Mouse (Mus musculus): ENCODE measurements at regions not wholly inside any gene's neighbourhood (a gene's known extent, or its start where the extent isn't known, plus 50 kb on each side); places are given as distances from the start of the nearest gene placed in this dataset.

DNA sequence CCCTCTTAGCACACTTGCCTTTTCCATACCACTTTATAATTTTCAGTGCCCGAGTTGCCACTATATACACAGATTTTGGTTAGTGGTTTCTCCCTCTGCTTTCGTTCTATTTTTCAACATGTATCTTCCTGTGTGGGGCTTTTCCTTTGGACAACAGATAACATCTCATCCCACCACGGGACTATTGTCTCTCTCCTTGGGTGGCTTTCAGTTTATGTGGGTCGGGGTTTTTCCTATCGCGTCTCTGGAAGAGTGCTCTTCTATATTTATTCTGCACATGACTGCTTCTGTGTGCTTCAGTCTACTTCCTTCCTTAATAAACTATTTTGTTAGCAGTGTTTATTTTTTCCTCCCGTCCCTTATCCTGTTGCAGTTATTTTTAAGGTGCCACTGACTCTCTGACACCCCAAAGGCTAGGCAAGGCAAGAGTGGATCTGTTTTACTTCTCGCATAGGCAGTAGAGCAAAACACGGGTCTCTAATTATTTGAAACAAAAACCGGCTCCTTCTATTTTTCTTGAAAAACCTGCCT is 105.4 kb downstream of the Tmco5 start:
- no peaks in the 10 kb centered on the region for H3K36me3 ChIP-seq (replicated peaks; ENCODE audit: insufficient read depth, low read length)
- TF ChIP-seq CTCF (IDR thresholded peaks at IDR 0.05; ENCODE audit: low read depth), result no peak
- no peak for TF ChIP-seq EP300 (IDR thresholded peaks at IDR 0.05; ENCODE audit: low read depth)
- no peaks in the 10 kb centered on the region for H3K9me3 ChIP-seq (ENCODE audit: low read length)
- WGBS (ENCODE audit: insufficient replicate concordance), result 38% methylated on average over 10 of the region's 10 CpGs
- peak overlapping the region; percentile 26; the same call in 1 of the 2 replicates for H3K4me2 ChIP-seq (ENCODE audit: low read depth, low read length)
- ATAC-seq (no peak), DNase-seq (no peak)
- no peak overlapping the region for H3K9ac ChIP-seq (replicated peaks)
- H3K27me3 ChIP-seq (ENCODE audit: insufficient read depth, low read length), result no peaks in the 10 kb centered on the region
- H3K27ac ChIP-seq (ENCODE audit: low read depth), result no peak overlapping the region
- peaks cover 4% of the 10 kb centered on the region; the same call in 1 of the 2 replicates for H3K4me1 ChIP-seq (ENCODE audit: insufficient read depth)
- H3K4me3 ChIP-seq (ENCODE audit: low read depth, low read length), result no peak overlapping the region

DNA sequence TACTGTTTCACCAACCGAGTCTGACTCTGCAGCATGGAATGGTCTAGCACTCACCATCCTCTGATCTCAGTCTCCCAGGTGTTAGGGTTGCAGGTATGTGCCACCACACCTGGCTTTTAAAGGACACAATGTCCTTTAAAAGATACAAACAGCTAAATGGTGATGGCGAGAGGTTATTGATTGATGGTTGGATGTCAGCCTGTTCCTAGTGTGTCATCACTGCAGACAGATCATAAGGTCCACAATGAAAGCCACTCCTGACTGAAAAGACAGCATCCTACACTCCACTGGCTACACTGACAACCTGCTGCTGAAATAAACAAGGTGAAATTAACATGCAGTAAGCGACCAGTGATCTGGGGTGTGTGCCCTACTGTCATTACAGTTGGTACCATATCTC is 106.1 kb downstream of the Tmco5 start:
- whole genome bisulfite sequencing (ENCODE audit: insufficient replicate concordance), result 59% methylated on average over 3 of the region's 3 CpGs
- Histone ChIP-seq H3K9me3 (ENCODE audit: low read length) (no peaks in the 10 kb centered on the region), H3K27ac (ENCODE audit: low read depth) (no peak overlapping the region), H3K4me1 (ENCODE audit: insufficient read depth) (peaks cover 6% of the 10 kb centered on the region; the same call in 1 of the 2 replicates), H3K4me3 (ENCODE audit: low read depth, low read length) (no peak overlapping the region), H3K27me3 (ENCODE audit: insufficient read depth, low read length) (no peaks in the 10 kb centered on the region), H3K9ac (replicated peaks) (no peak overlapping the region), H3K4me2 (ENCODE audit: low read depth, low read length) (no peak overlapping the region), H3K36me3 (replicated peaks; ENCODE audit: insufficient read depth, low read length) (no peaks in the 10 kb centered on the region)
- ATAC-seq, result peak; percentile 68
- TF ChIP-seq CTCF (IDR thresholded peaks at IDR 0.05; ENCODE audit: low read depth) (no peak), EP300 (IDR thresholded peaks at IDR 0.05; ENCODE audit: low read depth) (0 out of 2 replicates have a peak, but pooled peaks have one; percentile 26)
- DNase-seq, result no peak

DNA sequence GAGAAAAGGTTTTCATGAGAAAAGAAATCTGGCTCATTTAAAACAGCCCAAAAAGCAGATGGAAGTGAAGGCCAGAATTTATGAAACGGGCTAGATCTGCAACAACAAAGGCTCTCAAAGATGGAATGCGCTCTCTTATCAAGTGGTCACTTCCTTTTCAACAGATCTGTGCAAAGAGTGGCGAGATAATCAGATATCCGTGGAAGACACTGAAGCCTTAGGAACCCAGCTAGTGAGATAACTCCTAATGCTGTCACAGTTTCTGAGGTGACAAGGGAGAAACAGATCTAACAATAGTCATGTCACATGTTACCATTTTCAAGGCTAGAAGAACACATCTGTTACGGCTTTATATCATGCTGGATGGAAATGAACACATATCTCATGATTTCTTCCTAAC is 107.1 kb downstream of the Tmco5 start:
- H3K9ac ChIP-seq (replicated peaks), result no peak overlapping the region
- no peaks in the 10 kb centered on the region for H3K36me3 ChIP-seq (replicated peaks; ENCODE audit: insufficient read depth, low read length)
- H3K4me2 ChIP-seq (ENCODE audit: low read depth, low read length), result no peak overlapping the region
- no peaks in the 10 kb centered on the region for H3K9me3 ChIP-seq (ENCODE audit: low read length)
- ATAC-seq, result no peak
- H3K27ac ChIP-seq (ENCODE audit: low read depth), result no peak overlapping the region
- 0 out of 2 replicates have a peak, but pooled peaks cover 3% of the 10 kb centered on the region for H3K4me1 ChIP-seq (ENCODE audit: insufficient read depth)
- H3K4me3 ChIP-seq (ENCODE audit: low read depth, low read length), result no peak overlapping the region
- TF ChIP-seq CTCF (IDR thresholded peaks at IDR 0.05; ENCODE audit: low read depth), result no peak
- TF ChIP-seq EP300 (IDR thresholded peaks at IDR 0.05; ENCODE audit: low read depth), result no peak
- no peak for DNase-seq
- H3K27me3 ChIP-seq (ENCODE audit: insufficient read depth, low read length), result no peaks in the 10 kb centered on the region
- 33% methylated on average over 5 of the region's 5 CpGs for WGBS (ENCODE audit: insufficient replicate concordance)

- Histone ChIP-seq H3K36me3 (replicated peaks; ENCODE audit: insufficient read depth, low read length) (no peaks in the 10 kb centered on the region), H3K4me1 (ENCODE audit: insufficient read depth) (0 out of 2 replicates have a peak, but pooled peaks cover 3% of the 10 kb centered on the region), H3K27me3 (ENCODE audit: insufficient read depth, low read length) (no peaks in the 10 kb centered on the region), H3K4me2 (ENCODE audit: low read depth, low read length) (no peak overlapping the region), H3K9ac (replicated peaks) (no peak overlapping the region), H3K27ac (ENCODE audit: low read depth) (0 out of 2 replicates have a peak overlapping the region, but pooled peaks have one; percentile 16), H3K9me3 (ENCODE audit: low read length) (no peaks in the 10 kb centered on the region), H3K4me3 (ENCODE audit: low read depth, low read length) (no peak overlapping the region)
- peak; percentile 29 for DNase-seq
- 45% methylated on average over 8 of the region's 8 CpGs for WGBS (ENCODE audit: insufficient replicate concordance)
- TF ChIP-seq CTCF (IDR thresholded peaks at IDR 0.05; ENCODE audit: low read depth) (no peak), EP300 (IDR thresholded peaks at IDR 0.05; ENCODE audit: low read depth) (no peak)
- ATAC-seq, result peak; percentile 35; the same call in 1 of the 2 replicates
Observed at GRCm38 (mm10) chr2:116988953-116989674, 110.6 kb downstream of the Tmco5 start.

- no peaks in the 10 kb centered on the region for H3K9me3 ChIP-seq (ENCODE audit: low read length)
- no peak overlapping the region for H3K27ac ChIP-seq (ENCODE audit: low read depth)
- peak; percentile 31; the same call in 1 of the 2 replicates for ATAC-seq
- no peaks in the 10 kb centered on the region for H3K36me3 ChIP-seq (replicated peaks; ENCODE audit: insufficient read depth, low read length)
- H3K27me3 ChIP-seq (ENCODE audit: insufficient read depth, low read length), result no peaks in the 10 kb centered on the region
- 0 out of 2 replicates have a peak, but pooled peaks cover 3% of the 10 kb centered on the region for H3K4me1 ChIP-seq (ENCODE audit: insufficient read depth)
- WGBS (ENCODE audit: insufficient replicate concordance), result 42% methylated on average over 1 of the region's 1 CpGs
- H3K4me3 ChIP-seq (ENCODE audit: low read depth, low read length), result no peak overlapping the region
- no peak overlapping the region for H3K9ac ChIP-seq (replicated peaks)
- DNase-seq, result no peak
- TF ChIP-seq CTCF (IDR thresholded peaks at IDR 0.05; ENCODE audit: low read depth), result no peak
- no peak for TF ChIP-seq EP300 (IDR thresholded peaks at IDR 0.05; ENCODE audit: low read depth)
- H3K4me2 ChIP-seq (ENCODE audit: low read depth, low read length), result no peak overlapping the region
Observed at GRCm38 (mm10) chr2:116990106-116990505, 111.6 kb downstream of the Tmco5 start.

DNA sequence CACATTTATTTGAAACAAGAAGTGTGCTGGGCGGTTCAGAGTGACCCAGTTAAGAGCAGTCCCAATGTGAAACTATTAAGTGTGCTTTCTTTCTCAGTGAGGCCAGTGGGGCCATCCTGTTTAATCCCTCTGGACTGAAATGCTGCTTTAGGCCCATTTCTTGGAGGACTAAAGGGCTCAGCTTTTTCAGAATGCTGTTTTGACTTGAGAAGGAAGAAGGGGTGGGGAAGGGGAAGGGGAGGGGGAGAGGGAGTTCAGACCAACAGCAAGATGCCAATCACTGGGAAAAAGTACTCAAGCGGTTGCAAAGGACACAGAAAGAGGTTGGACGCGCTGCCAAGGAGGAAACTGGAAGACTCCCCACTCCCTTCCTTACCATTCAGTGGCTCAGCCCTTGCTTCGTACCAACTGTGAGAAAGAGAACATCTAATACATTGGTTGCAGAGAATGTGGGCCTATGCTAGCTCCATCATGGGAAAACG is 113.1 kb downstream of the Tmco5 start:
- ATAC-seq, result no peak
- Histone ChIP-seq H3K4me3 (ENCODE audit: low read depth, low read length) (no peak overlapping the region), H3K27me3 (ENCODE audit: insufficient read depth, low read length) (no peaks in the 10 kb centered on the region), H3K4me1 (ENCODE audit: insufficient read depth) (0 out of 2 replicates have a peak, but pooled peaks cover 3% of the 10 kb centered on the region), H3K9me3 (ENCODE audit: low read length) (no peaks in the 10 kb centered on the region), H3K4me2 (ENCODE audit: low read depth, low read length) (no peak overlapping the region), H3K9ac (replicated peaks) (no peak overlapping the region), H3K36me3 (replicated peaks; ENCODE audit: insufficient read depth, low read length) (no peaks in the 10 kb centered on the region), H3K27ac (ENCODE audit: low read depth) (no peak overlapping the region)
- DNase-seq, result no peak
- TF ChIP-seq CTCF (IDR thresholded peaks at IDR 0.05; ENCODE audit: low read depth) (no peak), EP300 (IDR thresholded peaks at IDR 0.05; ENCODE audit: low read depth) (no peak)
- 64% methylated on average over 6 of the region's 6 CpGs for WGBS (ENCODE audit: insufficient replicate concordance)
